Mouse (Mus musculus): ENCODE measurements around the gene Prr5.

Gene Prr5

GRCm38 (mm10) chr15:84681455-84682193 is 12.2 kb downstream of the Prr5 start:
- DNase-seq, result peak; percentile 53 to 55

DNA sequence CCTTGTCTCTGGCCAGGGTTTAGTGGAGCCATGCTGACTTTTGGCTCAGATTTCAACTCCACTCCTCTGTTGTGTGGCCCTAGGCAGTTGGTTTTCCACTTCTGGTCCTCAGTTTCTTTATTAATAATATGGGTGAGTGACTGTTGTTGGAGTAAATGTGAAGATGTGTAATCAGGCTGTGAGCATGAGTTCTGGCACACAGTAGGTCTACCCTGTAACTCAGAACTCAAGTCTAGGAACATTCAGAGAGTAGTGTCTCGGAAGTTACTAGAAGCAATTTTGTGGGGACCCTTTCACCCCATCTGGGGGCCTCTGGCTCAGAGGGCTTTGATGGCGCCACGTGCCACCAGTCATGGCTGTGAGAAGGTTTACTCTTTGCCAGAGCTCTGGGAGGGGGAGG is 12.8 kb downstream of the Prr5 start:
- DNase-seq, result no peak

DNA sequence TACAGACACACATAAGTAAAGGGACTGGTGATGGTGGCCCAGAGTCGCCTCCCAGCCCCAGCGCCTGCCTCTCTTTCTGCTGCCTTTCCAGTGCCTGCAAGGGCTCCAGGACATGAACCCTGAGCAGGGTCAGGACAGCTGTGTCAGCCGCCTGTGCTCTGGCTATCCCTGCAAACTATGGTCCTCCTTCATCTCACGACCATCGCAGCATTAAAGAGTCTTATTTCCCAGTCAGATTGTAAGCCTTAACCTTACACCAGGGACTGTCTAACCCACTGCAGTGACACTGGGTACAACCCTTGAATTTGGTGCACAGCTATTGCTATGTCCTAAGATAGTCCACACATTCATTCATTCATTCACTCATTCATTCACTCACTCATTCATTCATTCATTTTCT is 13.4 kb downstream of the Prr5 start:
- DNase-seq, result no peak

- DNase-seq, result no peak
These were observed 15.1 kb downstream of the Prr5 start for GRCm38 (mm10) chr15:84684520-84684919.

DNA sequence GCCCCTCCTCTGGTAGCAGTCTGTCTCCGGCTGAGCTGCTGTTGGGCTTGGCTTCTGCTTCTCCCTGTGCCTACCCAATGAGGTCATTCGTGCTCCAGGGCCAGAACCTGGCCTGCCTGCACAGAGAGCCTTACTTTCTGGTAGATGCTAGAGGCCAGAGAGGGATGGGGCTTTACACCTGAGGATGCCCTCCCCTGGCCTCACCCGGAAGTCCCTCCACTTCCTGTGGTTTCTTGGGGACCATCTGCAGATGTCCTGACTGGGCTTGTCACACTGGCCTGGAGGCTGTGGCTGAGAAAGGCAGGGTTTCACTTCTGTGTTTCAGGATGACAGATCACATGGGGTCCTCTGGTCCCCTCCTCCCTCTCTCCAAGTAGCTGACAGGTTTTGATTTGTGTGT is 16.0 kb downstream of the Prr5 start:
- DNase-seq, result peak; percentile 85 to 90

GRCm38 (mm10) chr15:84687904-84688303 is 18.5 kb downstream of the Prr5 start:
- DNase-seq, result no peak

DNA sequence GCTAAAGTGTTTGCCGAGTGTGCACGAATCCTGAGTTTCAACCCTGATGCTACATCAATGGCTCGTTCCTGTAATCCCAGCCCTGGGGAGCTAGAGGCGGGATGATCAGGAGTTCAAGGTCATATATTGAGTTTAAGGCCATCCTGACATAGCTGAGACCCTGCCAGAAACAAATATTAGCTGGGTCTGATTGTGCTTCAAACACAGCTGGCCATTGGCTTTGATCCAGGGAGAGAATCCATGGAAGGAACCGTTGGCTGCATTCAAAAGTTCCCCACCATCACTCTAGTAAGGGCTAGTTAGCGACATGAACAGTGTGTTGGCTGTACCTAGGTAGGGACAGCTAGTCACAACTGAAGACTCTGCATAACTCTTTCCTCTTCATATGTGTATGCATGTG is 19.9 kb downstream of the Prr5 start:
- no peak for DNase-seq

GRCm38 (mm10) chr15:84691513-84691912 is 22.1 kb downstream of the Prr5 start:
- DNase-seq, result no peak

DNA sequence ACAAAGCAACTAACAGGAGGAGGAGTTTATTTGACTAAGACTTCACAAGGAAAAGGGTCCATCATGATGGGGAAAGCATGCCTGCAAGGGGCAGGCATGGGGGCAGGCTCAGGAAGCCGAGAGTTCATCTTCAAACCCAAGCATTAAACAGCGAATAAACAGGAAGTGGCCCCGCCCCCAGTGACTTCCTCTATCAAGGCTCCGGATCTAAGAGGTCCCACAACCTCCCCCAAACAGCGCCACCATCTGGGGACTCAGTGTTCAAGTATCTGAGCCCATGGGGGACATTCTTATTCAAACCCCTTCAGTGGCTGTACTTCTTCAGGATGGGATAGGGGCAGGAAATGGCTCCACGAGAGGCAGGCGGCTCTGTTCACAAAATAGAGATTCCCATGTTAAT is 23.2 kb downstream of the Prr5 start:
- DNase-seq, result peak; percentile 79 to 83

- DNase-seq, result no peak
These were observed 26.6 kb downstream of the Prr5 start for GRCm38 (mm10) chr15:84696021-84696420.

GRCm38 (mm10) chr15:84697611-84698011 is 28.2 kb downstream of the Prr5 start:
- no peak for DNase-seq

DNA sequence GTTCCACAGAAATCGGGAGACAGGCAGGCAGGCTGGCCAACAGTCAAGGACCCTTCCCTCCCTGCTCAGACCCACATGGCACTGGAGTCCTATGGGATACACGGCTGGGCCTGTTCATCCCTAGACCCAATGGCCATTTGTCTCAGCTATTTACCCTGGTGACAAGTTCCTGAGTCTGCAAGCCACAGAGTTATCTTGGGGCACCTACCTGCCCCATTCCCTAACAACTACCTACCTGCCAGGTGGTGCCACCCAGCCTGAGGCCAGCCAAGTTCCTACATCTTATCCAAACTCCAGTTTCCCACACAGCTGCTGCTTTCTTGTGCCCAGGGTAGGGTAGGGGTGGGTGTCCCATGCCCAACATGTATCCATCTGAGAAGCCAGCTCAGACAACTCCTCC is 28.8 kb downstream of the Prr5 start:
- DNase-seq, result no peak

DNA sequence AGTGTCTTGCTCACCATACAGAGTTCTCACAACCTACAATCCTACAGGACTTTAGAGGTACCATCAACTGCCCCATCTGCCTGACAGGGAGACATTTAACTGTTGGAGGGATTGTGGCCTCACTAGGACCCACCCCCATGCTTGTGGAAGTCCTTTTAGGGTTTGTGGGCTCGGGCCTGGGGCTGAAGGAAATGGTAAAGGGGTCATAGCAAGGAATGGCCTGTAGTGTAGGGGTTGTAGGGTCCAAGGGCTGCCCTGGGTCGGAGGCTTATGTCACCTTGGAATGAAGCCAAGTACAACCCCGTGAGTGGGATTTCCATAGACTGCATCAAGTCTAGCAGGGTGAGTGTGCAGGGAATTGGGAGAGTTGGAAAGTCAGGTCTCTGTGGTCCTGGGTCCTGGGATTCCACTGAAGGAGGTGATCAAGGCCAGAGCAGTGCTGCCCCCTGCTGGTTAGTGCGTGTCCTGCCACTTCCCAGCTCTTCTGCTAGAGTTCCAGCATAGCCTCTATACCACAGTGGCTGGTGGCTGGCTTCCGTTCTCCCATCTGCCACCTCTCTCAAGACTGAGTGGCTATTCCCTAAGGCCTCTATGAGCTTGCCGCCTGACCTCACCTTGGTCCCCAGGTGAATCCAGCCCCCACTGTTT is 30.9 kb downstream of the Prr5 start:
- peak; percentile 83 to 85 for DNase-seq

GRCm38 (mm10) chr15:84701947-84702346 is 32.5 kb downstream of the Prr5 start:
- DNase-seq, result peak; percentile 71

- DNase-seq, result no peak
These were observed 33.2 kb downstream of the Prr5 start for GRCm38 (mm10) chr15:84702391-84703345.

GRCm38 (mm10) chr15:84703992-84704391 is 34.6 kb downstream of the Prr5 start:
- DNase-seq, result no peak

GRCm38 (mm10) chr15:84705351-84705901 is 36.0 kb downstream of the Prr5 start:
- DNase-seq, result peak; percentile 71 to 76

DNA sequence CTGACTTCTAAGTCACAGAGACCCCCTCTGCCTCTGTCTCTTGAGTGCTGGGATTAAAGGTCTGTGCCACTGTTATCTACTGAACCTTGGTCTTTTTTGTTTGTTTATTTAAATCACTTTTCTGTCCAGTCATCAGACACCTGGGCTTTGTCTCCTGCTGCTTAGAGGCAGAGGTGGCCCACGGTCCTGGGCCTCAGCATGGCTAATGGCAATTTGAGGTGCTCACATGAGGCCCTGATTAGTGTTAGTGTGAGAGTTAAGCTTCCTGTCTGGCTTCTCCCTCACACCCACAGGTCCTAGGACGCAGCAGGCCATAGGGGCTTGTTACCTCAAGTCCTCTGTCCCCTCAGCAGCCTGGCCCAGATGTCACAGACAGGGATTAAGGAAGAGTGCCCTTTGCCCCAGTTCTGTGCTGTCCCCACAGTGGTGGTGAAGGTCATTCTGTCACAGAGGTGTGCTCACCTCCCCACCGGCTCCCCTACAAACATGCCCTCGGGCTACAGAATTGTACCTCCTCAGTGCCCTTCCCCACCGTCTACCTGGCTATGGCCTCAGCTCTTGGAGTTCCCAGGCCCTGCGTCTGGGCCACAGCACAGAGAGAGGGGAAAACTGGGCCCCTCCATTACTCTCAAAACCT is 37.7 kb downstream of the Prr5 start:
- no peak for DNase-seq

GRCm38 (mm10) chr15:84712566-84713405 is 43.4 kb downstream of the Prr5 start:
- DNase-seq, result no peak

DNA sequence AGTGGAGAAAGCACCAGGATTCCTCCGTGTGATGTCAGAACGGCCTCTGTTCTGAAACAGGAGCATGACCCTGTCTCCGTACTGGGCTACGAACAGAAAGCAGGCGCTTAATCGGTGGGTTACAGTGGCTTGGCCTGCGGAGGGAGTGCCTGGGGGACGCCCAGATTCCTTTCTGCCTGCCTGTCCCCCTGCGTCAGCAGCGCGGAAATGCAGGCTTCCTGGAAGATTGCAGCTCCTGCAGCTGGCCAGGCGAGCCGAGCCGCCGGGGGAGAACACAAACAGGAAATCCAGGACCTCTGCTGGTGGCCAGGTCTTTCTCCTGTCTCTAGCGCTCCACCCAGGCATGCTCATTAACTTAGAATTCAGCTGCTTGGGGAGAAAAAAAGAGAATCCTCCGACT is 45.3 kb downstream of the Prr5 start:
- DNase-seq, result peak; percentile 30 to 32

GRCm38 (mm10) chr15:84715132-84715531 is 45.7 kb downstream of the Prr5 start:
- no peak for DNase-seq
